8 mouse cellular contexts compared by ENCODE assay signal in the genomic region with DNA sequence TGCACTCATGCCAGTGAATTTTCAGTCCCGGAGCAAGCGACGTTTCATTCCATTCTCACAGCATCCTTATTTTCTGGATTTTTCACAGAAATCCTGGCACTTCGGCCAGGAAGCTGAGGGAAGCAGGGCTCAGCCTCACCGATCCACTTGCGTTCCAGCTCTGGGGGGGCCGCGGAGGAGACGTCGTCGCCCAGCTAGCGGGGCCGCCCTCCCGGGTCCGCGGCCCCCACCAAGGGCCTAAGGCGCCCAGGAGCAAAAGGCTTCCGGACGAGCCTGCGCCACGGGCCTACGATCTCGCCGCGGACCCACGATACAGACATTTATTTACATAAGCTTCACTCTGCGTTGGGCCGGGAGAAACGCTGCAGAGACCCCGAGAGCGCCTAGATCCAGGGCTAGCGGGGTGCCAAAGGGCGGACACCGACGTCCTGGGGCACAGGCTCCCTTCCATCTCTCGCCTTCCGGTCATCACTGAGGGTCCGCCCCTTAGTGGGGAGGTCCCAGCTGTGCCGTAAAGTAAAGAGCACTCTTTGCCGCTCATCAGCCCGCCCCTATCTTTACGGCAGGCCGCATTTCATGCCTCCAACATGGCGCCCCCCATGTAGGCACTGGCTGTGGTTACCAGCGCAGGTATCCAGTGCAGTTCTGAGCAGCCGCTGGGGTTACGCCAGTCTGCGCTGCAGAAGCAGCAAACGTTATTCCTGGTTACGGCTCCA. TPM values are rescaled to one million over a fixed set of nuclear protein-coding genes. Genes with fewer than 3 reads are reported as not detected.
DNase-seq lines count a peak whose midpoint lies in the region; TF ChIP-seq lines count a peak whose summit lies in the region.

Pdss2 (plus strand) TSS at position 577 of the 716 bp plus-strand sequence.

- H3K4me3 ChIP-seq in gastrocnemius, adult 2 months = peak within 1 kb of the TSS; percentile 86
- H3K4me3 ChIP-seq in megakaryocyte, embryonic 14.5 days (replicated peaks) = peak within 1 kb of the TSS; percentile 92

- no peaks in the 10 kb centered on the region for H3K27me3 ChIP-seq in megakaryocyte, embryonic 14.5 days (replicated peaks)

- peak within 1 kb of the TSS; percentile 98 for H3K27ac ChIP-seq in gastrocnemius, adult 2 months

- DNase-seq in WW6 (ENCODE audit: low read depth, low spot score) = peak; percentile 84
- peak; percentile 83 to 85 for DNase-seq in cerebellum, postnatal 4 days (ENCODE audit: low spot score in 2 of 2)
- peak; percentile 96 for DNase-seq in gastrocnemius, adult 2 months
- peak; percentile 58 for DNase-seq in hindlimb bud, embryonic 11.5 days (ENCODE audit: extremely low spot score, low read depth, low spot score)
- peak; percentile 82 to 94 for DNase-seq in left cerebral cortex, adult 8-10 months (ENCODE audit: low spot score in 2 of 2)
- DNase-seq in right cerebral cortex, postnatal 10 days (ENCODE audit: low spot score in 2 of 2) = peak; percentile 96 to 97
- DNase-seq in urinary bladder, postnatal 25 days (ENCODE audit: low spot score) = peak; percentile 84

- intact Hi-C loops in gastrocnemius, adult 2 months (cut with DNase I) = loop anchor here (2.0 to 5.0 kb wide), 2 partner anchors 158 to 229 kb away; no protein-coding TSS in a partner anchor

- no peak for TF ChIP-seq CTCF in gastrocnemius, adult 2 months (IDR thresholded peaks at IDR 0.05)

- peaks cover 36% of the 10 kb centered on the region for H3K4me1 ChIP-seq in megakaryocyte, embryonic 14.5 days

- H3K36me3 ChIP-seq in megakaryocyte, embryonic 14.5 days (replicated peaks; ENCODE audit: low read length) = peaks cover 6% of the 10 kb centered on the region

- no peaks in the 10 kb centered on the region for H3K9me3 ChIP-seq in megakaryocyte, embryonic 14.5 days

RNA-seq across cellular contexts. Expression of gene Pdss2, which starts in this region (rescaled TPM):
- 10 to 100 TPM; 16.8 to 25.0 TPM for total RNA-seq in gastrocnemius, adult 2 months (2021)
- 10 to 100 TPM; 17.9 to 23.9 (median 19.2) TPM for total RNA-seq in left cerebral cortex, adult 8-10 months (2022)
- 2.0 and 3.9 TPM in 2 replicates for polyA plus RNA-seq in megakaryocyte, embryonic 14.5 days (2012; ENCODE audit: insufficient read depth, low replicate concordance)

Comparison
In these comparisons a context has a peak if more than half of its experiments do, and no peak if none do; other contexts are left out.
1. Peak in every context shown above with its lines: DNase-seq, H3K4me3 ChIP-seq and H3K27ac ChIP-seq.